Mouse (Mus musculus): ENCODE results near the gene Cttnbp2. TPM values are rescaled to one million over a fixed set of nuclear protein-coding genes. Genes with fewer than 3 reads are reported as not detected.
A peak's percentile ranks its signal among the peaks of the same experiment; 100 is the strongest.

The Cttnbp2 gene
- polyA plus RNA-seq, 1 experiment from 2014 or later, result 7.3 TPM

DNA sequence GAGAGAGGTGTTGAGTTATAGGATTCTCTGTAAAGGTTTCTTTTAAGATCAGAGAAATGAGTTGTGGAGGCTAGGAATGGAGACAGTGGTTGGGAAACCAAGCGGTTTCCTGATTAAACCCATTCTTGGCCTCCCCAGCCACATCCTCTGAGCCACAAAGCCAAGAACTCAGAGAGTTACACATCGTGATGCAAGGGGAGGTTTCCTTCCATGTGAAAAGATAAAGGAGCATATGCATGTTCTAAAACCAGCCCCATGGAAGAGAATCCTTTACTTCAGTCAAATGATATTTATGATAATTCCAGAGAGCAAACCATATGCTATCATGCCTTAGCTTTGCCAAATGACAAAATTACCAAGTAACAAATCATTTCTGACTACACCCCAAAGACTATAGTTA, 3.0 kb upstream of the Cttnbp2 start:
- TF ChIP-seq CTCF (IDR thresholded peaks at IDR 0.05) (no peak), EP300 (IDR thresholded peaks at IDR 0.05) (no peak)
- no peak overlapping the region for H3K9ac ChIP-seq (replicated peaks; ENCODE audit: low read depth)
- H3K4me2 ChIP-seq (replicated peaks; ENCODE audit: low read depth, low read length), result no peak overlapping the region
- no peaks in the 10 kb centered on the region for H3K36me3 ChIP-seq (ENCODE audit: insufficient read depth, low read length)
- peaks cover 3% of the 10 kb centered on the region; the same call in 1 of the 2 replicates for H3K4me1 ChIP-seq (ENCODE audit: insufficient read depth, low read depth, low read length)
- DNase-seq (ENCODE audit: low spot score), result no peak
- H3K4me3 ChIP-seq (ENCODE audit: low read depth, low read length), result no peak overlapping the region
- no peaks in the 10 kb centered on the region for H3K9me3 ChIP-seq (ENCODE audit: low read length)
- 50% methylated on average over 2 of the region's 2 CpGs for WGBS
- ATAC-seq, result no peak
- no peak overlapping the region for H3K27ac ChIP-seq (ENCODE audit: low read length)
- H3K27me3 ChIP-seq (replicated peaks; ENCODE audit: insufficient read depth, low read length), result 0 out of 2 replicates have a peak, but pooled peaks cover 5% of the 10 kb centered on the region

DNA sequence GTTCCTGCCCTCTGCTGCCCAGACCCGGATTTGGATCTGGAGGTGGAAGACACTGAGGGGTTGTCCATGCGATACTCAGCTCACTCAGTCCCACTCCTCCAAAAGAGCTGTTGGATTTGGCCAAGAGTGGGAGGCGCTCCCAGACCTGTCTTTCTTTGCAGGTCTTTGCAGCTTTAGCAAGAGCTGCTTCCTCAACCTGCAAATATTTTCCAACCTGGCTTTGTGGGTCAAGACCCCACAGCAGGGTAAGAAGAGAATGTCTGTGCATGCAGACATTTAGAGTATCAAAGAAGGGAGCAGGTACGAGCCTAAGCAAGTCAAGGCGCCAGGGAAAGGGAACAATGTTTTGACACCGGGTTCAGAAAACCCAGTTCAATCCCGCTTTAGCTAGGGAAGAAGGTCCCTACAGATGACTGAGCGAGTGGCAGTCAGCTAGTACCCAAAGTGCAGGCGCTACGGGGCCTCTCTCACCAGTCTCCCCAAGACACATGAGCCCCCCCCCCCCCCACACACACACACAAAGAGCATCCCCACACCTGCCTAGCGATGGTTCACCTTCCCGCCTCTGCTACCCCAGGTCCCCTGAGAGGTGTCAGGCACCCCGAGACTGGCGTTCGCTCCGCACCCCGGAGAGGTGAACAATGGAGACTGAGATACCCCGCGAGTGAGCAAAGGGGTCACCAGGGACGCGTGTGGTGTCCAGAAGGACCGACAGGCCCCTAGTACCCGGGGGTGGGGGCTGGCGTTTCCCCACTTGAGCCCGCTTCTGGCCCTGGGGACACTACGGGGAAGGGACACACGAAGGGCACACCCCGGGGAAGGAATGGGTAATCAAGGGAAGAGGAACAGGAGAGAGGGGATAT, 801 bp downstream of the Cttnbp2 start:
- TF ChIP-seq CTCF (IDR thresholded peaks at IDR 0.05) (no peak), EP300 (IDR thresholded peaks at IDR 0.05) (no peak)
- H3K4me2 ChIP-seq (replicated peaks; ENCODE audit: low read depth, low read length), result peak overlapping the region; percentile 92

DNA sequence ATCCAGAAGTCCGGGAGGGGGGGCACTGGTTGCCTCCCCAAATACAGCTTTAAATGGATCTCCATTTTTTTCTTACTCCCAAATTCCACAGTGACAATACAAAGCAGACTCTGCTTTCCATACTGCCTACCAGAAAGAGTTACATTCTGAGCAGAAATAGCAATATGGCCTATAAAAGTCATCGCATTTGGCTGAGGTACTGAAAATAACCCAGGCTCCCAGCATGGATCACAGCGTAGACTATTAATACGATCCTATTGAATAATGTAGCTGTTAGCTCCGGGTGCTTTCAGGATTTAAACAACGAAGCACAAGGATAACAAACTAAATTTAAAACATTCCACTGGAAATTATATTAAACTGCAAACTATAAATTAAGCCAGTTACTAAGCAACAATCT, 2.8 kb downstream of the Cttnbp2 start:
- no peak overlapping the region for H3K4me2 ChIP-seq (replicated peaks; ENCODE audit: low read depth, low read length)

More for the DNA sequence above, 801 bp downstream of the Cttnbp2 start:
- H3K36me3 ChIP-seq (ENCODE audit: insufficient read depth, low read length), result no peaks in the 10 kb centered on the region
- H3K4me1 ChIP-seq (ENCODE audit: insufficient read depth, low read depth, low read length), result peaks cover 3% of the 10 kb centered on the region; the same call in 1 of the 2 replicates
- 2% methylated on average over 28 of the region's 28 CpGs for WGBS
- H3K9me3 ChIP-seq (ENCODE audit: low read length), result no peaks in the 10 kb centered on the region
- DNase-seq (ENCODE audit: low spot score) (peak; percentile 6), ATAC-seq (peak; percentile 41; the same call in 1 of the 2 replicates)
- no peak overlapping the region for H3K27ac ChIP-seq (ENCODE audit: low read length)
- 0 out of 2 replicates have a peak, but pooled peaks cover 5% of the 10 kb centered on the region for H3K27me3 ChIP-seq (replicated peaks; ENCODE audit: insufficient read depth, low read length)
- peak overlapping the region; percentile 72 for H3K4me3 ChIP-seq (ENCODE audit: low read depth, low read length)
- H3K9ac ChIP-seq (replicated peaks; ENCODE audit: low read depth), result peak overlapping the region; percentile 44

DNA sequence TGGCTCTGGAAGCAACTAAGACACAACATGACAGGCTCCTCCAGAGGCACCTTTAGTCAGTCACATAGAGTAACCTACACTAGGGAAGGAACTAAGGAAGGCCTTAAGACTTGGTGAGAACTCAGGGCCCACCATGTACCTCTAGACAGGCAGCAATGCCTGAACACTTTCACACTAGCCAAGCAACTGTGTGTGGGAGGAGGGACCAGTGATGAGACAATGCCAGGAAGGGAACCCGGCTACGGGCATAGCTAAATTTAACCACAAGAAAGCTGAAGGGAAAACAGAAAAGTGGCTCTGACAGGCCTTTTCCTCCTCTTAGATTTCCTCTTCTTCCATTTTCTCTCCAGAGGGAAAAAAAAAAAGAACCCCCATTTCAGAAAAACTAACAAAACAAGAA, 6.6 kb downstream of the Cttnbp2 start:
- WGBS, result 34% methylated on average over 2 of the region's 2 CpGs
- peak; percentile 19 for DNase-seq (ENCODE audit: low spot score)
- H3K4me2 ChIP-seq (replicated peaks; ENCODE audit: low read depth, low read length), result no peak overlapping the region

More for the DNA sequence above, 2.8 kb downstream of the Cttnbp2 start:
- H3K4me1 ChIP-seq (ENCODE audit: insufficient read depth, low read depth, low read length), result peaks cover 3% of the 10 kb centered on the region; the same call in 1 of the 2 replicates
- 0 out of 2 replicates have a peak, but pooled peaks cover 5% of the 10 kb centered on the region for H3K27me3 ChIP-seq (replicated peaks; ENCODE audit: insufficient read depth, low read length)
- ATAC-seq (no peak), DNase-seq (ENCODE audit: low spot score) (no peak)
- H3K9ac ChIP-seq (replicated peaks; ENCODE audit: low read depth), result no peak overlapping the region
- no peaks in the 10 kb centered on the region for H3K36me3 ChIP-seq (ENCODE audit: insufficient read depth, low read length)
- H3K27ac ChIP-seq (ENCODE audit: low read length), result no peak overlapping the region
- H3K9me3 ChIP-seq (ENCODE audit: low read length), result no peaks in the 10 kb centered on the region
- no peak overlapping the region for H3K4me3 ChIP-seq (ENCODE audit: low read depth, low read length)
- TF ChIP-seq CTCF (IDR thresholded peaks at IDR 0.05), result no peak
- TF ChIP-seq EP300 (IDR thresholded peaks at IDR 0.05), result no peak
- WGBS, result 76% methylated on average over 6 of the region's 6 CpGs

DNA sequence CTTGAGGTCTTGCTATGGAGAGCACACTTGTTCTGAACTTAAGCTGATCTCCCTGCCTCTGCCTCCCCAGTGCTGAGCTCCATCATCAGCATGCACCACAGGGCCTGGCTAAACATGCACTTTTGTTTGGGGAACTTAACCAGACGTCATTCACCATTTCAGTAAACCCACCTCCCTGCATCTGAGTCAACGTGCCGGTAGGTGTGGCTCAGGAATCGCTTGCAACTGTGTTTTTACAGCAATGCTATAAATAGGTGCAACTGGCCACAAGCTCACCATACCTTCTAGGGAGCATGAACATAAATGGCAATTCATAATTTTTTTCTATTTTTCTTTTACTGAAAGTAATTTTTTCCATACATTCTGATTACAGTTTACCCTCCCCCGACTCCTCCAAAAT, 14.8 kb downstream of the Cttnbp2 start:
- no peak overlapping the region for H3K4me2 ChIP-seq (replicated peaks; ENCODE audit: low read depth, low read length)
- no peaks in the 10 kb centered on the region for H3K4me1 ChIP-seq (ENCODE audit: insufficient read depth, low read depth, low read length)
- no peaks in the 10 kb centered on the region for H3K27me3 ChIP-seq (replicated peaks; ENCODE audit: insufficient read depth, low read length)
- no peak overlapping the region for H3K4me3 ChIP-seq (ENCODE audit: low read depth, low read length)
- ATAC-seq, result no peak
- no peaks in the 10 kb centered on the region for H3K9me3 ChIP-seq (ENCODE audit: low read length)
- no peak overlapping the region for H3K9ac ChIP-seq (replicated peaks; ENCODE audit: low read depth)
- no peaks in the 10 kb centered on the region for H3K36me3 ChIP-seq (ENCODE audit: insufficient read depth, low read length)
- DNase-seq (ENCODE audit: low spot score), result no peak
- no peak for TF ChIP-seq EP300 (IDR thresholded peaks at IDR 0.05)
- TF ChIP-seq CTCF (IDR thresholded peaks at IDR 0.05), result no peak
- no peak overlapping the region for H3K27ac ChIP-seq (ENCODE audit: low read length)
- 66% methylated on average over 5 of the region's 5 CpGs for WGBS

More for the DNA sequence above, 6.6 kb downstream of the Cttnbp2 start:
- no peak for ATAC-seq
- Histone ChIP-seq H3K4me1 (ENCODE audit: insufficient read depth, low read depth, low read length) (no peaks in the 10 kb centered on the region), H3K4me3 (ENCODE audit: low read depth, low read length) (no peak overlapping the region), H3K27ac (ENCODE audit: low read length) (no peak overlapping the region), H3K36me3 (ENCODE audit: insufficient read depth, low read length) (no peaks in the 10 kb centered on the region), H3K9ac (replicated peaks; ENCODE audit: low read depth) (no peak overlapping the region), H3K9me3 (ENCODE audit: low read length) (no peaks in the 10 kb centered on the region), H3K27me3 (replicated peaks; ENCODE audit: insufficient read depth, low read length) (no peaks in the 10 kb centered on the region)
- TF ChIP-seq CTCF (IDR thresholded peaks at IDR 0.05), result no peak
- no peak for TF ChIP-seq EP300 (IDR thresholded peaks at IDR 0.05)

DNA sequence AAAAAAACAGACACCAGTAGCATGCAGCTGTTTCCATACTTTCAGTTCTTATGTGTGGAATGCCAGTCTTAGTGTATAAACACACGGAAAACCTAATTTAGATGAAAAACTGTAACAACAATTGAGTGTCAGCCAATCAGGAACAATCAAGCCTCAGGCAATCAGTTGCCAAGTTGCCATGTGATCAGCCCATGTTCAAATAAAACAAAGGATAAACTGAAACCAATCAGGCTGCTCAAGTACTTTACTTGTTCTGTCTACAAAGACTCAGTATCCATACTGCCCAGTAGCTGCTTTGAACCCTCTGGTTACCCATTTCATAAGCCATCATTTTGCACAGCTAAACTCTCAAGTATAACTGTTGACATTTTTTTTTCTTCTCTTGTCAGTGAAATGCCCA, 21.7 kb downstream of the Cttnbp2 start:
- Histone ChIP-seq H3K27ac (ENCODE audit: low read length) (no peak overlapping the region), H3K4me3 (ENCODE audit: low read depth, low read length) (no peak overlapping the region), H3K4me1 (ENCODE audit: insufficient read depth, low read depth, low read length) (no peaks in the 10 kb centered on the region), H3K4me2 (replicated peaks; ENCODE audit: low read depth, low read length) (no peak overlapping the region), H3K9me3 (ENCODE audit: low read length) (no peaks in the 10 kb centered on the region), H3K36me3 (ENCODE audit: insufficient read depth, low read length) (no peaks in the 10 kb centered on the region), H3K9ac (replicated peaks; ENCODE audit: low read depth) (no peak overlapping the region), H3K27me3 (replicated peaks; ENCODE audit: insufficient read depth, low read length) (no peaks in the 10 kb centered on the region)
- 76% methylated on average over 1 of the region's 1 CpGs for WGBS
- ATAC-seq, result no peak
- no peak for TF ChIP-seq CTCF (IDR thresholded peaks at IDR 0.05)
- TF ChIP-seq EP300 (IDR thresholded peaks at IDR 0.05), result no peak
- DNase-seq (ENCODE audit: low spot score), result no peak
